Mouse (Mus musculus) midbrain, postnatal 0 days (tissue): ENCODE results near the gene Mgat3. TPM values are rescaled to one million over a fixed set of nuclear protein-coding genes. Genes with fewer than 3 reads are reported as not detected.

Experiments used
- ATAC-seq: fragments of 200-750 bp; cut with Nextera tagmentation; 2 replicates; pipeline ENCODE4 v1.8.0; 2017; ENCODE audit warnings: moderate number of reproducible peaks, mild to moderate bottlenecking, moderate TSS enrichment, moderate library complexity; ENCODE audit not compliant: low FRiP score
- DNase-seq: peaks from one replicate; pipeline ENCODE4 v3.0.0-alpha.2; 2015; ENCODE audit warnings: low spot score
- H3K27ac ChIP-seq: fragments of 300-500 bp; sonication (generic); 2 replicates; pipeline ENCODE4 v1.5.1; 2014; ENCODE audit warnings: low read depth, mild to moderate bottlenecking, low read length, mixed read lengths
- H3K27me3 ChIP-seq: fragments of 300-500 bp; sonication (generic); 2 replicates; pipeline ENCODE4 v1.6.1; 2014; ENCODE audit warnings: low read length, control low read depth, mixed read lengths; ENCODE audit not compliant: insufficient read depth
- H3K36me3 ChIP-seq: fragments of 300-500 bp; sonication (generic); 2 replicates; pipeline ENCODE4 v1.6.1; 2014; ENCODE audit warnings: low read length, control low read depth, mixed read lengths; ENCODE audit not compliant: insufficient read depth
- H3K4me1 ChIP-seq: fragments of 300-500 bp; sonication (generic); 2 replicates; pipeline ENCODE4 v1.6.1; 2014; ENCODE audit warnings: mild to moderate bottlenecking, control low read depth, antibody characterized with exemption, low read length, mixed read lengths; ENCODE audit not compliant: insufficient read depth
- H3K4me2 ChIP-seq: fragments of 300-500 bp; sonication (generic); 2 replicates; pipeline ENCODE4 v1.6.1; 2014; ENCODE audit warnings: low read depth, mild to moderate bottlenecking, low read length, mixed read lengths; ENCODE audit not compliant: poor library complexity, severe bottlenecking
- H3K4me3 ChIP-seq: fragments of 300-500 bp; sonication (generic); 2 replicates; pipeline ENCODE4 v1.5.1; 2014; ENCODE audit warnings: low read depth, mild to moderate bottlenecking, low read length, moderate library complexity
- H3K9ac ChIP-seq: fragments of 300-500 bp; sonication (generic); replicated peaks from 2 replicates; pipeline ENCODE4 v1.6.1; 2014; ENCODE audit warnings: mild to moderate bottlenecking, low read length, moderate library complexity, mixed read lengths; ENCODE audit not compliant: poor library complexity, severe bottlenecking
- H3K9me3 ChIP-seq: fragments of 300-500 bp; sonication (generic); 2 replicates; pipeline ENCODE4 v1.6.1; 2016; ENCODE audit warnings: low read length, control low read depth
- CTCF ChIP-seq: IDR thresholded peaks from 2 replicates; pipeline ENCODE4 v1.5.1; 2016; ENCODE audit warnings: antibody characterized with exemption, mild to moderate bottlenecking
- WGBS: fragments of 180-500 bp; shearing (Covaris S2); extraction: QIAGEN DNeasy Blood & Tissue Kit; methylation state at CpG from one replicate; pipeline ENCODE4 v1.1.7; 2014; 5-methylcytosine and 5-hydroxymethylcytosine counted together
- polyA plus RNA-seq: library from polyadenylated mRNA; unstranded; fragments of >200 nt; fragmentation: Nextera tagmentation; extraction: Ambion mirVana; gene quantifications from 2 replicates; pipeline ENCODE4 v1.2.1, GENCODE M21; 2015
- total RNA-seq: library from RNA; depleted of rRNA; stranded (reverse); fragments of >200 nt; gene quantifications from 2 replicates; pipeline ENCODE4 v1.2.3, GENCODE M21; 2014

Gene Mgat3
- total and polyA plus RNA-seq, 2 experiments from 2014 or later, result 13.3 to 101 TPM

DNA sequence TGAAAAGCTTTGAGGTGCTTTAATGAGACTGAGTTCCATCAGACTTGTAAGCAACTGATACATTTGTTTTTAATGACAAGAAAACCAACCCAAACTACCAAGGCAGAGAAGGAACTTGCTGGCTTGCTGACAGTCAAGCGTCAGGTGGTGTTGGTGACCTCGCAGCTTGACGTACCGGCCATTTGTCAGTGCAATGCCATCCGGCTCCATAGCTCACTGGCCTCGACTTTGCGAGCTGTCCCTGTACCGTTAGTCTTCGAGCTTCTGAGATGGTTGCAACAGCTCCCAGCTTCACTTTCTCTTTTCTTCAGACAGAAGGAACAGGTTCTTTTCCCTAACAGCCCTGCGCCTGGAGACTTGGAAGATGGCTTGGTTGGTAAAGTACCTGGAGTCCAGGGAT, 44.0 kb downstream of the Mgat3 start:
- Histone ChIP-seq H3K9ac (no peak overlapping the region), H3K27me3 (no peaks in the 10 kb centered on the region), H3K4me2 (no peak overlapping the region), H3K4me3 (no peak overlapping the region), H3K9me3 (no peaks in the 10 kb centered on the region), H3K27ac (no peak overlapping the region), H3K36me3 (peaks cover 6% of the 10 kb centered on the region), H3K4me1 (no peaks in the 10 kb centered on the region)
- DNase-seq (no peak), ATAC-seq (no peak)
- TF ChIP-seq CTCF, result no peak
- 92% methylated on average over 10 of the region's 10 CpGs for WGBS

DNA sequence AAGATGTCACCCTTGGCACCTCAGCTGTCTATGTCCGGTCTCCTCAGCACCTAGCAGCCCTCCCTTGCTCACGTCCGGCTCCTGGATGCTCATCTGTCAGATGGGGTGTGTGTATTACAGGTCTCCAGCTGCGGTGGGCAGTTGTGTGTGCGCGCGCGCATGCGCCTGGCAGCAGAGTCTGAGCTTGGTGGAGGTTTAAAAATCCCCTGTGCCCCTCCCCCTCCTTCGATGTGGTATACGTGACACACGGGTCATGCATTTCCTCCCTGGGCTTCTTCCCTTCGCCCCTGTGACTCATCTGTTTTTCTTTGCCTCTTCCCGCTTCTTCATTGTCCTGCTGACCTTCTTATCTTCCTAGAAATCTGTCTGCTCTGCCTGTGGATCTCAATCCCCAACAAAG, 45.7 kb downstream of the Mgat3 start:
- DNase-seq (no peak), ATAC-seq (no peak)
- H3K4me2 ChIP-seq, result peak overlapping the region; percentile 22; the same call in 1 of the 2 replicates
- H3K27ac ChIP-seq, result no peak overlapping the region
- TF ChIP-seq CTCF, result no peak
- no peak overlapping the region for H3K9ac ChIP-seq
- no peaks in the 10 kb centered on the region for H3K9me3 ChIP-seq
- WGBS, result 49% methylated on average over 14 of the region's 14 CpGs
- H3K4me3 ChIP-seq, result no peak overlapping the region
- no peaks in the 10 kb centered on the region for H3K4me1 ChIP-seq
- no peaks in the 10 kb centered on the region for H3K36me3 ChIP-seq
- H3K27me3 ChIP-seq, result no peaks in the 10 kb centered on the region

DNA sequence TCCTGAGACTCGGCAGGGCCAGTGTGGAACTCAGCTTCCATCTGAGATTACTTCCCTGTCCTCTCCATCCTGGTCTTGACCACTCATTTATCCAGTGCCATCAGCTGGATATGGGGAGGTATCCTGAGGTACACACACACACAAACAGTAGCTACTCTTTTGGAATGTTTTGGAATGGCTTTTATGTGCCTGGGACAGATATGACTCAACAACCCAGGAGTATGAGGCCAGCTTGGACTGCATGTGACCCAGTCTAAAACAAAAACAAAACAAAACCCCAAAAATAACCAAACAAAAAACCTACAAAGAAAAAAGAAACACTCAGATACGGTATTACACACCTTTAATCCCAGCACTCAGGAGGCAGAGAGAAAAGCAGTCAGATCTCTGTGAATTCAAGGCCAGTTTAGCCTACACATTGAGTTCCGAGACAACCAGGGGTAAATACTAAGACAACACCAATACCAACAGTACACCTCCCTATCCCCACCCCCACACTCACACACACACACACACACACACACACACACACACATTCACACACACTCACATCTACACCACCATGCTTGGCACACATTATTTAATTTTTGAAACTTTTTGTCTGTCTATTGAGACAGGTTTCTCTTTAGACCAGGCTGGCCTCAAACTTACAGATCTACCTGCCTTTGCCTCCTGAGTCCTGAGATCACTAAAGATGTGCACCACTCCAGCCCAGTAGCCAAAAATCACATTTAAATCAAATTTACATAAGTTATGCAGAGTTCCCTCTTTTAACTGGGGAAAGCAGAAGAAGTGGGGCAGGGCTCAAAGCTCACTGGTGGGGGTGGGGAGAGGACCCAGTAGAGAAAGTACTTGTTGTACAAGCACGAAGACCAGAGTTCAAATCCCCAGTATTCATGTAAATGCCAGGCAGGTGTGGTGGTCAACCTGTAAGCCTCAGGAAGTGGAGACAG, 46.5 kb downstream of the Mgat3 start:
- H3K4me2 ChIP-seq, result no peak overlapping the region

DNA sequence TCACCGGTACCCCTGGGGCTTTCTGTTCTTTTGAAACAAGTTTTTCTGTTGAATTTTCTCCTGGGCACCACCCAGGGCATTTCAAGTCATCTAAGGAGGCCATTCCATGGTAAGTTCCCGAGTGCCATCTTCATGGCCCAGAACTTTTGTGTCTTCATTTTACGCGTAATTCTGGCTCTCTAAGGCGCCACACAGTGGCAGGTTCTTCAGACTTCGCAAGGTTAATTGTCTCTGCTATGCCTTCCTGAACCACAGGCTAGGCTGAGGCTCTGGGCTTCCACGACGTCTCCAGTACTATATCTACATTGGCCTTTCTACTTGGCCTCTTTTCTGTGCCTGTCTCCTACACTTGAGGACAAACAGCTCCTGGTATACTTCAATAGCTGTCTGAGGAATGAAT, 47.5 kb downstream of the Mgat3 start:
- WGBS, result 64% methylated on average over 8 of the region's 8 CpGs
- Histone ChIP-seq H3K36me3 (no peaks in the 10 kb centered on the region), H3K9ac (no peak overlapping the region), H3K4me3 (no peak overlapping the region), H3K27ac (no peak overlapping the region), H3K9me3 (no peaks in the 10 kb centered on the region), H3K4me2 (no peak overlapping the region), H3K27me3 (no peaks in the 10 kb centered on the region), H3K4me1 (no peaks in the 10 kb centered on the region)
- peak; percentile 39 for TF ChIP-seq CTCF
- DNase-seq (no peak), ATAC-seq (no peak)

More for the DNA sequence above, 46.5 kb downstream of the Mgat3 start:
- no peak for ATAC-seq
- no peak for DNase-seq
- no peak overlapping the region for H3K27ac ChIP-seq
- 72% methylated on average over 4 of the region's 4 CpGs for WGBS
- no peaks in the 10 kb centered on the region for H3K4me1 ChIP-seq
- no peaks in the 10 kb centered on the region for H3K9me3 ChIP-seq
- no peaks in the 10 kb centered on the region for H3K36me3 ChIP-seq
- H3K4me3 ChIP-seq, result no peak overlapping the region
- no peak for TF ChIP-seq CTCF
- no peaks in the 10 kb centered on the region for H3K27me3 ChIP-seq
- H3K9ac ChIP-seq, result no peak overlapping the region

DNA sequence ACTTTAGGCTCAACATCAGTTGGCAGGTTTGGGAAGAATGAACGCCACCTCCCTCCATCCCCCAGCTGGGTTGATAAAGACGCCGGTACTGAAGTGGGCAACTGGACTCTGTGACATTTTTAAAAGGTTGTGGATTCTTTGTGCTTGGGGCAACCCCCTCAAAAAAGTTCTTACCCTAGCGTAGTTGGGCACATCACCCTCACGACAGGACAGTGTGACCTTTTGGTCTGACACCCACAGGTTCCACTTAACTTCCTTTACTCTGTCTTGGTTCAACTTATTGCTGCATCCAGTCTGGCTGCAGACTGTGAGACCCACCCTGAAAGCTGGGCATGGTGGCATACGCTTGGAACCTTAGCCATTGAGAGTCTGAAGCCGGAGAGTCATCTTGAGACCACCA, 50.2 kb downstream of the Mgat3 start:
- no peak for TF ChIP-seq CTCF
- DNase-seq (no peak), ATAC-seq (no peak)
- Histone ChIP-seq H3K4me1 (no peaks in the 10 kb centered on the region), H3K4me3 (no peak overlapping the region), H3K4me2 (no peak overlapping the region), H3K27me3 (no peaks in the 10 kb centered on the region), H3K9ac (no peak overlapping the region), H3K36me3 (no peaks in the 10 kb centered on the region), H3K9me3 (no peaks in the 10 kb centered on the region), H3K27ac (no peak overlapping the region)
- WGBS, result 93% methylated on average over 7 of the region's 7 CpGs

DNA sequence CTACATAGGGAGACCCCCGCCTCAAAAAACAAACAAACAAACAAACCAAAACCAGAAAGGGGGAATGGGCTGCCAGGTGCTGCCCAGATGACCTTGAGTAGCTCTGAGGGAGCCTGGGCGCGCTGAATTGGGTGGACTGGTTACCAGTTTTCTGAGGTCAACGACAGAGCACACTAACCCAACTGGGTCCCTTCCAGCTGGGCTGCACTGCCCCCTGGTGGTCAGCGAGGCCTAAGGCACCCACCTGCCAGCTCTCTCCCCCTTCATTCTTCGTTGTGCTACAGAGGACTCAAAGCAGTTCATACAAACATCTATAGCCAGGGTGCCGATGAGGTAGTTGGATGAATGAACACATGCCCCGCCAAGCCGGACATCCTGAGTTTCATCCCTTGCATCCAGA, 51.7 kb downstream of the Mgat3 start:
- H3K27ac ChIP-seq, result no peak overlapping the region
- TF ChIP-seq CTCF, result peak; percentile 83
- ATAC-seq, result no peak
- H3K9ac ChIP-seq, result no peak overlapping the region
- peak; percentile 36 for DNase-seq
- 20% methylated on average over 9 of the region's 9 CpGs for WGBS
- H3K36me3 ChIP-seq, result no peaks in the 10 kb centered on the region
- H3K4me1 ChIP-seq, result no peaks in the 10 kb centered on the region
- no peak overlapping the region for H3K4me2 ChIP-seq
- no peaks in the 10 kb centered on the region for H3K9me3 ChIP-seq
- no peak overlapping the region for H3K4me3 ChIP-seq
- H3K27me3 ChIP-seq, result no peaks in the 10 kb centered on the region
